Mouse (Mus musculus): Measurements from ENCODE around the gene Cyp39a1.

The Cyp39a1 gene

GRCm38 (mm10) chr17:43667290-43667843, at the start of gene Cyp39a1:
Cyp39a1 (plus strand) TSS chr17:43667425.
- no peak for DNase-seq

DNA sequence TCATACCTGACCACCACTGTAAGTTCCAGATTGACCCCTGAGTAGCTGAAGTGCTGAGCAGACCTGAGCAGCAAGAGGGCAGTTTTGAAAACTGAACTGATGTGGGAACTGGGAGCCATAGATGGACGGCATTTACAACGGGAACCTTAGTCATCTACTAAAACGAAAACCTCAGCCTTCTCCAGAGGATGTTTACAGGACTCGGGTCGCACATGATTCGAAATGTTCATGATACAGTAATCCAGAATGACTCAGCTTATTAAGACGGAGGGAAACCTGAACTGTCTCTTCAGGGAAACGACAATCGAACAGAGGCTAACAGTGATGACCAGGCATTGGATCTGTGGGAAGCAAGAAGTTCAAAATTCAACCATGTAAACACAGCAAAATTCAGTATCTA, 48.1 kb upstream of the Cyp39a1 start:
- no peak for DNase-seq

- no peak for DNase-seq
Measured at GRCm38 (mm10) chr17:43622076-43622475, 45.1 kb upstream of the Cyp39a1 start.

GRCm38 (mm10) chr17:43628246-43628645, 39.0 kb upstream of the Cyp39a1 start:
- DNase-seq: no peak

DNA sequence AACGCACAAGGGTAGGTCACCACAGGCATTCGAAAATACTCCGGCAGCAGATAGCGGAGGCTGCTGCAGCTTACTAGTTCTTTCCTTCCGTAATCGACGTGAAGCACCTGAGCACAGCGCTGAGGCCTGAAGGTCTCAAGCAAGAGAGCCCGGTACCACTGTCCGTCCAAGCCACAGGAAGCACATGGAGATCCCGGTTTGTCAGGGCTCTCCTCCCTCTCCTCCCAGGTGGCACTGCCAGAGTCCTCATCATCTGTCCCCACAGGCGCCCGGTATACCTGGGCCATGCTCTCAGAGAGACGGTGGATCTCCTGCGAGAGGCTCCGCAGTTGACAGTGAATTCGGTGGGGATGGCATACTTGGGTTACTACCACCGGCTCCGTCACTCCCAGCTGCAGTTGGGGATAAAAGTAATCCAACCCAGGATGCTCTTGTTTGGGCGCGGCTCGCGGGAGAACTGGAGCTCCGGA, 38.2 kb upstream of the Cyp39a1 start:
- DNase-seq: no peak

DNA sequence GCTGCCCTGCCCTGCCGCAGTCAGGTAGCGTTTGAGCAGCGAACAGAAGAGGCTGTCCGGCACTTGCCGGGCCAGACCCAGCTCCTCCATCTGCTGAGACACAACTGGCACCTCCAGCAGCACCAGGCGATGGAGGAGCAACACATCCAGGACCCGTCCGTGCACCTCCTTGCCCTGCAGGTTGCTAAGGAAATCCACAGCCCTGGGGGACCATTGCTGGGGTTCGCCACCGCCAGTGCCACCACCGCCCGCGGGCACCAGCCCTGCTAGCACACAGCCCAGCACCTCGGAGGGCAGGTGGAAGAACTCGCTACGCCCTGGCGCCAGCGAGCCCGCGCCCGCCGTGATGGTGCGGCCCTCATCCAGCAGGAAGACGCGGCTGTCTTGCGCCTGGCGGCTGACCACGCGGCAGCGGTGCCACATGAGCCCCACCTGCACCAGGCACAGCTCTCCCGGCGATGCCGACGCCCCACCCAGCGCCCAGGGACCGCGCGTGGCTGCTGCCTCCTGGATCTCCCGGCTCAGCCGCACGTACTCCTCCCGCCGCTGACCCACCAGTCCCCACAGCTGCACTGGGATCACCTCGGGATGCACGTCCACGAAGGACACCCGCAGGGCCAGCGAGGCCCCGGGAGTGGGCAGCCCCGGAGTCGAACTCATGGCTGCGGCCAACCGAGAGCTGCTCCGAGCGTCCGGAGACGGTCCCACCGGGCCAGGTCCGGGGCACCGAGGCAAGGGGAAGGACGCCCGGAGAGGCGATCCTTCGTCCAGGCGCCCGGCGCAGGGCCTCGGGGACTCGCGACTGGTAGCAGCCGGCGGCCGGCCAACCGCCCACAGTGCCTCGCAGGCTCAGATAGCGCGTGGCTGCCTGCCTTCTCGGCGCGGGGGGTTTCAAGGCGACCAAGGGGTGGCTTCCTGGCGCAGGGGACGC, 37.5 kb upstream of the Cyp39a1 start, which contains the start of gene Tdrd6:
Gene Tdrd6 (minus strand): TSS at position 804 of the 931 bp plus-strand sequence.
- peak; percentile 37 for DNase-seq

- DNase-seq: no peak
Measured at GRCm38 (mm10) chr17:43630427-43630760, 36.8 kb upstream of the Cyp39a1 start.

GRCm38 (mm10) chr17:43637146-43637545, 30.1 kb upstream of the Cyp39a1 start:
- DNase-seq: no peak

DNA sequence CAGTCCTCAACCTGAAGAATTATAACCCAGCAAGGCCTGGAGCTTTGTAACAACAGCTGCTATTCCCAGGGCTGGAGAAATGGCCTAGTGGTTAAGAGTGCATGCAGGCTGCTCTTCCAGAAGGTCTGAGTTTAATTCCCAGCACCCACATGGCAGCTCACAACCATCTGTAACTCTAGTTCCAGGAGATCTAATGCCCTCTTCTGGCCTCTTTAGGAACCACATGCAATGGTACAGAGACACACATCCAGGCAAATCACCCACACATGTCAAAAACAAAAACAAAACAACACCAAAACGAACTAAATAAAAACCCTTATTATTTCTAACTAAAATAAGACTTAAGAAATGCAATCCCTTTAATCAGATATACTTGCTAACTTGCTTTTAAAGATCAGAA, 26.4 kb upstream of the Cyp39a1 start:
- DNase-seq: no peak

DNA sequence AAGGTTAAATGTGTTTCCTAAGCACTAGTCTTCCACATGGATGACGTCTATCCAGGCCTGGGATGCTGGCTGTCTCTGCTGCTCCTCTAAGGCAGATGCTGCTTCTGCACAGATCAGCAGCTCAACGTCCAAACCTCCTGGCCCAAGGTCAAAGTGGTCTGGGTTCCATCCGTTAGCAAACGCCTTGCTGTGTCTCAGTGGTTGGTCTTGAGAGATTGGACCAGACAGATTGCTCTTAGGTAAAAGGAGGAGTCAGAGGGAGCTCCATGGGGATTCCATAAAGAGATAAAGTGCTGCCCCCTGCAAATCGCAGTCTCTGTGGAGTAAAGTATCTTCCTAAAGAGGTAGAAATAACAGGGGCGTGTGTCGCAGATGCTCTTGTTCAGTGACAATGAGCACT, 24.0 kb upstream of the Cyp39a1 start:
- DNase-seq: no peak

- no peak for DNase-seq
Measured at GRCm38 (mm10) chr17:43644375-43644774, 22.9 kb upstream of the Cyp39a1 start.

DNA sequence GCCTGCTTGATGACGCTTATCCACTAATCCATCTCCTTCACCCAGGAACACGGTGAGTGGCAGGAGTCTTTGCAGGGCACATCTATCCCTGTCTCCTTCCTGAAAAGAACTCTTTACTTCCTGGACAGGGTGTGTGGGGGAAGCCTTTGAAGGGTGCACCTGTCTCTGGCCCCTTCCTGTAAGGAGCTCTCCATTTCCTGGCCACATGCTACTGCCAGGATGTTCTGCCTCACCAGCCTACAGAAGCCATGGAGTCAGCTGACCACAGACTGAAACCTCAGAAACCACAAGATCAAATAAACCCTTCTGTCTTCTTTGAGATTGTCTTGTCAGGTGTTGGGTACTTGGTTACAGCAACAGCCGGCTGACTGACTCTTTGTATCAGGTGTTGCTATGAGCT, 22.1 kb upstream of the Cyp39a1 start:
- no peak for DNase-seq

- DNase-seq: no peak
Measured at GRCm38 (mm10) chr17:43646925-43647324, 20.3 kb upstream of the Cyp39a1 start.

DNA sequence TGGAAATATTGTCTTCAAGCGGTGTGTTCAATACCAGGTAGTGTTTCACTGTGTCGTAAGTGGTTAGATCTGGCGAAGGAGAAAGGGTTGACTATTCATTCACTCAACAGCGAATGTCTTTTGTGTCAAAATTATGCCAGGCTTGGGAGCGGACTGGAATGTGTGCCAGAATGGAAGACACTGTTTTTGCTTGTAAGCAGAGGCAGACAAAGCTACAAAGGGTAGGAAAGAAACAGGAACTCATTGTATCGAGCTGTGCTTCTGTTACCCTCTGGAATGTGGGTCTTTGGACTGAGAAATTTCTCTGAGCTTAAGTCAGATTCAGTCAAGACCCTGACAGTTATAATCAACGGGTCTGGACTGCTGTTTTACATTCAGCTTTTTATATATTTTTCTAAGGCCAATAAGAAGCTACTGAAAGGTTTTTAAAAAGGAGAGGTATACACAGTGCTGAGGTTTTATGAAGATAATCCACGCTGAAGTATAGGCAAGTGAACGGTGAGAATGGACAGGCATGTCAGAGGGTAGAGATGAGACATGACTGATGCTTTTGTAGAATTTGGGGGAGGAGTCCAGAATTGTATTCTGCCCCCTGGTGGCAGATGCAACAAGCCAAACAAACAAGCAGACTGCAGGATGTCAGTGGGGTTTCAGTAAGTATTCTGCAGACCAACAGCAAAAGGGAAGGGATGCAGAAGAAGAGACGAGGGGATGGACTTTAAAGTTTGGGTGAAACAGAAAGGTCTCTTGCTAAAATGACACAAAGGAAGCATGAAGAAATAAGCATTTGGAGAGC, 17.4 kb upstream of the Cyp39a1 start:
- peak; percentile 17 for DNase-seq

GRCm38 (mm10) chr17:43651314-43652046, 15.7 kb upstream of the Cyp39a1 start:
- no peak for DNase-seq

- DNase-seq: peak; percentile 93
Measured at GRCm38 (mm10) chr17:43666576-43667289, 492 bp upstream of the Cyp39a1 start, which contains the start of gene Slc25a27. Slc25a27 (minus strand) TSS chr17:43667214.

DNA sequence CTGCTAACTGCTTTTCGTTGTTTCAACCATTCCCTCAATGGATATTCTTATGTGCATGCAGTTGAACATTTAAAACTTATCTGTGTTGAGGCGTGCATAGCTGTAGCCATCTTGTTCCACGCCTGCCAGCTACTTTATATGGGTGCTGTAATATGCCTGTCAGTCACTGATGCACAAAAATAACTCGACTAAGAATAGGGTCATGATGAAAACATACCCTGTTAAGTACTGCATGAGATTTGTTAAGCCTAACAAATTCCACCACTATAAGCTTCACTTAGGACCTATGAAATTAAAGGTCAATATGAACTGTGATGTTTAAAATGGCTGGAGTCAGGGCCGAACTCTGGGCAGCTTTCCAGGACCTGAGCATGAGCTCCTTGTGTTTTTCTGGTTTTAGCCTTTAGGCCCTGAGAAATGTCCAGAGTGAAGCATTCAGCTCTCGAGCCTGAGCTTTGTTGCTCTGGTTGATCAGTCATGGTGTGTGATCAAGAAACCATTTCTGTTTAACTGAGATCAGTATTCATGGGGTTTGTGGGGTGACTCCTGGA, 2.0 kb downstream of the Cyp39a1 start:
- peak; percentile 13 for DNase-seq

GRCm38 (mm10) chr17:43671907-43672306, 4.7 kb downstream of the Cyp39a1 start:
- no peak for DNase-seq

- DNase-seq: peak; percentile 21
Measured at GRCm38 (mm10) chr17:43675228-43675627, 8.0 kb downstream of the Cyp39a1 start.

DNA sequence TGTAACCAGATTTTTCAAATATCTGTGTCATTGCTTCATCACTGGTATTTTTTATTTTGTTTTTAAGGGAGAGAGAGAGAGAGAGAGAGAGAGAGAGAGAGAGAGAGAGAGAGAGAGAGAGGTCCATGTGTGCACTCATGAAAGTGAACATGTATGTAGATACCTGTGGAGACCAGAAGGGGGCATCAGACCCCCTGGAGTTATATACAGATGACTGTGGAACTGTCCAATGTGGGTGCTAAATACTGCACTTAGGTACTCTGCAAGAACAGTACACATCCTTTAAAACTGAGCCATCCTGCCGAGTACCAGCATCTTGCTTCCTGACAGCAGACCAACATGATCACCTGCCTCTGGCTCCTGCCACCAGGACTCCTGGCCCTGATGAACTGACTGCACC, 9.0 kb downstream of the Cyp39a1 start:
- no peak for DNase-seq

DNA sequence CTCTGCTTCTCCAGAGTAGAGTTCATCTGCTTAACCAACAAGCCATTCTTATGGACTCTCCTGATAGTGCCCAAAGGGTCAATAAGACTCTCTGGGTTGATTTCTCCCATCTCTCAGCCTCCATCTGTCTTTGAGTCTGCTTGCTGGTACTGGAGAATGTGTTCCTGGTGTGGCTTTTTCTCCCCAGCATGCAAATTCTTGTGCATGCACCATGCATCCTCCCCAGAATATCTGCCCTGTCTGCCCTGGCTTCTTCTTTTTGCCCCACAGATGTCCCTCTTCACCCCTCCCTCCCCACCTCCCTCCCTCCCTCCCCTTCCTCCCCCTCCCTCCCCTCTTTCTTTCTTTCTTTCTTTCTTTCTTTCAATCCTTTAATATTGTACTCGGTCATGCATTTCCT, 10.1 kb downstream of the Cyp39a1 start:
- DNase-seq: no peak

- no peak for DNase-seq
Measured at GRCm38 (mm10) chr17:43684086-43684485, 16.9 kb downstream of the Cyp39a1 start.
